Mouse (Mus musculus) stomach, embryonic 15.5 days (tissue): Measurements from ENCODE around the gene 9430097D07Rik. TPM values are rescaled to one million over a fixed set of nuclear protein-coding genes. Genes with fewer than 3 reads are reported as not detected.

Experiments used
- ATAC-seq: fragments of 200-750 bp; cut with Nextera tagmentation; 2 replicates; pipeline ENCODE4 v1.8.0; 2017; ENCODE audit warnings: low read depth, moderate number of reproducible peaks, moderate TSS enrichment; ENCODE audit not compliant: insufficient read depth, low FRiP score
- H3K27ac ChIP-seq: fragments of 300-500 bp; sonication (generic); 2 replicates; pipeline ENCODE4 v1.5.1; 2015; ENCODE audit warnings: mild to moderate bottlenecking, inconsistent platforms
- H3K27me3 ChIP-seq: fragments of 300-500 bp; sonication (generic); replicated peaks from 2 replicates; pipeline ENCODE4 v1.6.1; 2015; ENCODE audit warnings: inconsistent platforms
- H3K36me3 ChIP-seq: fragments of 300-500 bp; sonication (generic); 2 replicates; pipeline ENCODE4 v1.6.1; 2015; ENCODE audit warnings: inconsistent platforms
- H3K4me1 ChIP-seq: fragments of 300-500 bp; sonication (generic); 2 replicates; pipeline ENCODE4 v1.6.1; 2015; ENCODE audit warnings: inconsistent platforms
- H3K4me2 ChIP-seq: fragments of 300-500 bp; sonication (generic); 2 replicates; pipeline ENCODE4 v1.6.1; 2015; ENCODE audit warnings: mild to moderate bottlenecking, inconsistent platforms
- H3K4me3 ChIP-seq: fragments of 300-500 bp; sonication (generic); replicated peaks from 2 replicates; pipeline ENCODE4 v1.5.1; 2015; ENCODE audit warnings: inconsistent platforms
- H3K9ac ChIP-seq: fragments of 300-500 bp; sonication (generic); 2 replicates; pipeline ENCODE4 v1.6.1; 2015; ENCODE audit warnings: inconsistent platforms
- H3K9me3 ChIP-seq: fragments of 300-500 bp; sonication (generic); 2 replicates; pipeline ENCODE4 v1.6.1; 2016; ENCODE audit warnings: inconsistent platforms
- WGBS: fragments of 180-500 bp; shearing (Covaris S2); methylation state at CpG from one replicate; pipeline ENCODE4 v1.1.7; 2015; 5-methylcytosine and 5-hydroxymethylcytosine counted together
- polyA plus RNA-seq: library from polyadenylated mRNA; unstranded; fragments of >200 nt; fragmentation: Nextera tagmentation; extraction: Ambion mirVana; gene quantifications from 2 replicates; pipeline ENCODE4 v1.2.1, GENCODE M21; 2015

The 9430097D07Rik gene
- polyA plus RNA-seq, 1 experiment from 2014 or later = 0.12 TPM

GRCm38 (mm10) chr2:32553592-32554148, 21.8 kb downstream of the 9430097D07Rik start:
- Histone ChIP-seq H3K4me3 (no peak overlapping the region), H3K4me2 (no peak overlapping the region), H3K36me3 (0 out of 2 replicates have a peak, but pooled peaks cover 6% of the 10 kb centered on the region), H3K9me3 (no peaks in the 10 kb centered on the region), H3K27me3 (no peaks in the 10 kb centered on the region), H3K4me1 (peaks cover 22% of the 10 kb centered on the region), H3K9ac (no peak overlapping the region), H3K27ac (no peak overlapping the region)
- no peak for ATAC-seq
- WGBS = 68% methylated on average over 7 of the region's 7 CpGs

GRCm38 (mm10) chr2:32551236-32551635, 24.2 kb downstream of the 9430097D07Rik start:
- Histone ChIP-seq H3K4me3 (no peak overlapping the region), H3K9me3 (no peaks in the 10 kb centered on the region), H3K4me2 (no peak overlapping the region), H3K27me3 (no peaks in the 10 kb centered on the region), H3K27ac (no peak overlapping the region), H3K36me3 (no peaks in the 10 kb centered on the region), H3K4me1 (peaks cover 25% of the 10 kb centered on the region), H3K9ac (no peak overlapping the region)
- no peak for ATAC-seq
- WGBS = 66% methylated on average over 5 of the region's 5 CpGs

GRCm38 (mm10) chr2:32549764-32550163, 25.7 kb downstream of the 9430097D07Rik start:
- H3K36me3 ChIP-seq = no peaks in the 10 kb centered on the region
- WGBS = 34% methylated on average over 6 of the region's 6 CpGs
- no peak overlapping the region for H3K4me3 ChIP-seq
- H3K9me3 ChIP-seq = no peaks in the 10 kb centered on the region
- no peak overlapping the region for H3K9ac ChIP-seq
- H3K27me3 ChIP-seq = no peaks in the 10 kb centered on the region
- no peak overlapping the region for H3K4me2 ChIP-seq
- peaks cover 24% of the 10 kb centered on the region for H3K4me1 ChIP-seq
- H3K27ac ChIP-seq = peak overlapping the region; percentile 77
- no peak for ATAC-seq

- H3K9ac ChIP-seq = no peak overlapping the region
Observed at GRCm38 (mm10) chr2:32549171-32549570, 26.3 kb downstream of the 9430097D07Rik start.

GRCm38 (mm10) chr2:32547964-32548739, 27.3 kb downstream of the 9430097D07Rik start:
- Histone ChIP-seq H3K9ac (no peak overlapping the region), H3K9me3 (no peaks in the 10 kb centered on the region), H3K4me1 (peaks cover 26% of the 10 kb centered on the region), H3K27ac (no peak overlapping the region), H3K36me3 (no peaks in the 10 kb centered on the region), H3K27me3 (no peaks in the 10 kb centered on the region), H3K4me2 (no peak overlapping the region), H3K4me3 (no peak overlapping the region)
- 78% methylated on average over 7 of the region's 7 CpGs for WGBS
- no peak for ATAC-seq

More at GRCm38 (mm10) chr2:32549171-32549570, 26.3 kb downstream of the 9430097D07Rik start:
- ATAC-seq = no peak
- H3K27ac ChIP-seq = peak overlapping the region; percentile 77
- peaks cover 24% of the 10 kb centered on the region for H3K4me1 ChIP-seq
- H3K36me3 ChIP-seq = no peaks in the 10 kb centered on the region
- WGBS = 68% methylated on average over 9 of the region's 9 CpGs
- no peaks in the 10 kb centered on the region for H3K9me3 ChIP-seq
- no peak overlapping the region for H3K4me3 ChIP-seq
- no peaks in the 10 kb centered on the region for H3K27me3 ChIP-seq
- H3K4me2 ChIP-seq = no peak overlapping the region

GRCm38 (mm10) chr2:32547380-32547779, 28.1 kb downstream of the 9430097D07Rik start:
- no peak overlapping the region for H3K9ac ChIP-seq
- no peaks in the 10 kb centered on the region for H3K9me3 ChIP-seq
- H3K4me3 ChIP-seq = no peak overlapping the region
- no peaks in the 10 kb centered on the region for H3K36me3 ChIP-seq
- no peak for ATAC-seq
- WGBS = 80% methylated on average over 5 of the region's 5 CpGs
- no peaks in the 10 kb centered on the region for H3K27me3 ChIP-seq
- peaks cover 32% of the 10 kb centered on the region for H3K4me1 ChIP-seq
- H3K4me2 ChIP-seq = no peak overlapping the region
- H3K27ac ChIP-seq = no peak overlapping the region

GRCm38 (mm10) chr2:32546951-32547350, 28.5 kb downstream of the 9430097D07Rik start:
- Histone ChIP-seq H3K9ac (no peak overlapping the region), H3K27ac (no peak overlapping the region), H3K4me1 (peaks cover 36% of the 10 kb centered on the region), H3K4me3 (no peak overlapping the region), H3K4me2 (no peak overlapping the region), H3K27me3 (no peaks in the 10 kb centered on the region), H3K9me3 (no peaks in the 10 kb centered on the region), H3K36me3 (no peaks in the 10 kb centered on the region)
- no peak for ATAC-seq
- 95% methylated on average over 1 of the region's 1 CpGs for WGBS

GRCm38 (mm10) chr2:32543031-32543449, 32.4 kb downstream of the 9430097D07Rik start:
- H3K27ac ChIP-seq = no peak overlapping the region
- H3K9me3 ChIP-seq = no peaks in the 10 kb centered on the region
- no peaks in the 10 kb centered on the region for H3K36me3 ChIP-seq
- H3K9ac ChIP-seq = no peak overlapping the region
- H3K27me3 ChIP-seq = no peaks in the 10 kb centered on the region
- H3K4me2 ChIP-seq = no peak overlapping the region
- WGBS = 66% methylated on average over 3 of the region's 3 CpGs
- ATAC-seq = no peak
- no peak overlapping the region for H3K4me3 ChIP-seq
- H3K4me1 ChIP-seq = peaks cover 43% of the 10 kb centered on the region

- Histone ChIP-seq H3K9me3 (no peaks in the 10 kb centered on the region), H3K27ac (no peak overlapping the region), H3K4me3 (no peak overlapping the region), H3K27me3 (no peaks in the 10 kb centered on the region), H3K4me2 (no peak overlapping the region), H3K36me3 (no peaks in the 10 kb centered on the region), H3K9ac (no peak overlapping the region), H3K4me1 (peaks cover 52% of the 10 kb centered on the region)
- no peak for ATAC-seq
- WGBS = 80% methylated on average over 4 of the region's 4 CpGs
Observed at GRCm38 (mm10) chr2:32541986-32542573, 33.4 kb downstream of the 9430097D07Rik start.

- H3K27ac ChIP-seq = no peak overlapping the region
- H3K9me3 ChIP-seq = no peaks in the 10 kb centered on the region
- H3K4me2 ChIP-seq = no peak overlapping the region
- WGBS = 90% methylated on average over 2 of the region's 2 CpGs
- no peak overlapping the region for H3K4me3 ChIP-seq
- H3K27me3 ChIP-seq = no peaks in the 10 kb centered on the region
- no peaks in the 10 kb centered on the region for H3K36me3 ChIP-seq
- no peak for ATAC-seq
- no peak overlapping the region for H3K9ac ChIP-seq
- H3K4me1 ChIP-seq = peaks cover 56% of the 10 kb centered on the region
Observed at GRCm38 (mm10) chr2:32541333-32541908, 34.1 kb downstream of the 9430097D07Rik start.

- Histone ChIP-seq H3K27me3 (no peaks in the 10 kb centered on the region), H3K27ac (peak overlapping the region; percentile 44; the same call in 1 of the 2 replicates), H3K36me3 (no peaks in the 10 kb centered on the region), H3K4me3 (no peak overlapping the region), H3K4me2 (peak overlapping the region; percentile 85; the same call in 1 of the 2 replicates), H3K9me3 (no peaks in the 10 kb centered on the region), H3K4me1 (peaks cover 56% of the 10 kb centered on the region), H3K9ac (no peak overlapping the region)
- WGBS = 62% methylated on average over 14 of the region's 14 CpGs
- ATAC-seq = no peak
Observed at GRCm38 (mm10) chr2:32539452-32539981, 36.0 kb downstream of the 9430097D07Rik start.
